Mouse (Mus musculus) embryonic fibroblast, embryonic 13.5 days (primary cell): Measurements from ENCODE around the gene Rnf217.

Source experiments
- CTCF ChIP-seq: IDR thresholded peaks from 2 replicates; pipeline ENCODE4 v1.5.1; 2011; ENCODE audit warnings: mild to moderate bottlenecking, control low read depth, low read length, moderate library complexity, borderline replicate concordance; ENCODE audit not compliant: insufficient read depth
- POLR2A ChIP-seq: IDR thresholded peaks from 2 replicates; pipeline ENCODE4 v1.6.1; 2011; ENCODE audit warnings: low read depth, mild to moderate bottlenecking, control low read depth, low read length, moderate library complexity

GRCm38 (mm10) chr10:31595326-31595725 lies 13.7 kb downstream of the Rnf217 start:
- no peak for TF ChIP-seq CTCF
- no peak for TF ChIP-seq POLR2A
